Mouse (Mus musculus): Measurements from ENCODE around the gene Depdc7. TPM values are rescaled to one million over a fixed set of nuclear protein-coding genes. Genes with fewer than 3 reads are reported as not detected.

Depdc7 gene
- total and polyA plus RNA-seq, 2 experiments from 2014 or later: 4.0 to 4.1 TPM

DNA sequence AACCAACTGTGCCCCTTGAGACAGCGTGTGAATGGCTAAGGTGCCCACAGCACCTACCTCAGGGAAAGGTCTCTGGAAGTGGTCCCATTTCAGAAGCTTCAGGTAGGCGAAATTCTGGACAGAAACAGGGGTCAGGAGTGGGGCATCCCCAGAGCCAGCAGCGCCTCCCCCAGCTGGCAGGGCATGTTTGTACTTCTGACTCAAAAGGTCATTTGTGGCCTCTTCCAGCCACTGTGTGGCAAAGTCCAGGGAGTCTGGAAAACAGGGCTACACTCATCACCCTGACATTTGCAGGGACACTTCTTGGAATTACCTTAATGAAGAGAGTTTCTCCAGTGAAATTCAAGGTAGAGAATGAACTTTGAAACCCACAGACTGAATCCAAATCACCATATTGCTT lies 54.4 kb downstream of the Depdc7 start:
- Histone ChIP-seq H3K9ac (replicated peaks; ENCODE audit: low read depth, low read length) (no peak overlapping the region), H3K4me1 (ENCODE audit: control insufficient read depth, insufficient read depth) (0 out of 2 replicates have a peak, but pooled peaks cover 4% of the 10 kb centered on the region), H3K4me2 (ENCODE audit: low read depth, low read length) (no peak overlapping the region), H3K36me3 (replicated peaks; ENCODE audit: control insufficient read depth, insufficient read depth, low read length) (peaks cover 8% of the 10 kb centered on the region), H3K9me3 (replicated peaks; ENCODE audit: control insufficient read depth, low read length) (no peaks in the 10 kb centered on the region), H3K27me3 (ENCODE audit: control insufficient read depth, insufficient read depth, low read length) (0 out of 2 replicates have a peak, but pooled peaks cover 5% of the 10 kb centered on the region), H3K27ac (ENCODE audit: low read depth) (no peak overlapping the region), H3K4me3 (ENCODE audit: low read depth, low read length) (no peak overlapping the region)
- ATAC-seq (ENCODE audit: insufficient read depth, low read depth): no peak
- TF ChIP-seq CTCF (IDR thresholded peaks at IDR 0.05; ENCODE audit: low read depth) (no peak), EP300 (IDR thresholded peaks at IDR 0.05; ENCODE audit: low read depth) (no peak)
- 88% methylated on average over 3 of the region's 3 CpGs for WGBS
- DNase-seq (ENCODE audit: low spot score): no peak

DNA sequence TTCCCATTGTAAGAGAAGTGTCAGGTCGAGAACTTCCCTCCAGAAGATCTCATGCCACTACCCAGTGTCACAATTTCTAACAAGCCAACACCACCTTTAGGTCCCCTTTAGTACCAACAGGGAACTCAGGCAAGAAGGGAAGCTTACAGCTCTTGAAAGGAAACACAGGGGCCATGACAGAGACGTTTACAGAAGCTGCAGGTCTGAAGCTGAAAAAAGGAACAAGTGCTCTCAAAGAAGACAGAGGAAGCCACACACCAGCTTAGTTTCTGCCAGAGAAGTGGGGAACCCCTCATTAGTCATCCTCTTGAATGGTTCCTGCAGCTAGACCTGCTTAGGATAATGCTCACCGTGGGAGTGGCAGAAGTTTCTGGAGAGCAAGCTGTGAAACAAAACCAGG lies 55.4 kb downstream of the Depdc7 start:
- Histone ChIP-seq H3K27ac (ENCODE audit: low read depth) (no peak overlapping the region), H3K9me3 (replicated peaks; ENCODE audit: control insufficient read depth, low read length) (no peaks in the 10 kb centered on the region), H3K4me3 (ENCODE audit: low read depth, low read length) (no peak overlapping the region), H3K9ac (replicated peaks; ENCODE audit: low read depth, low read length) (no peak overlapping the region), H3K27me3 (ENCODE audit: control insufficient read depth, insufficient read depth, low read length) (0 out of 2 replicates have a peak, but pooled peaks cover 5% of the 10 kb centered on the region), H3K4me1 (ENCODE audit: control insufficient read depth, insufficient read depth) (no peaks in the 10 kb centered on the region), H3K4me2 (ENCODE audit: low read depth, low read length) (no peak overlapping the region), H3K36me3 (replicated peaks; ENCODE audit: control insufficient read depth, insufficient read depth, low read length) (peaks cover 11% of the 10 kb centered on the region)
- DNase-seq (ENCODE audit: low spot score) (no peak), ATAC-seq (ENCODE audit: insufficient read depth, low read depth) (no peak)
- WGBS: 58% methylated on average over 3 of the region's 3 CpGs
- TF ChIP-seq CTCF (IDR thresholded peaks at IDR 0.05; ENCODE audit: low read depth) (no peak), EP300 (IDR thresholded peaks at IDR 0.05; ENCODE audit: low read depth) (no peak)

- Histone ChIP-seq H3K27ac (ENCODE audit: low read depth) (no peak overlapping the region), H3K4me2 (ENCODE audit: low read depth, low read length) (no peak overlapping the region), H3K27me3 (ENCODE audit: control insufficient read depth, insufficient read depth, low read length) (0 out of 2 replicates have a peak, but pooled peaks cover 5% of the 10 kb centered on the region), H3K4me1 (ENCODE audit: control insufficient read depth, insufficient read depth) (no peaks in the 10 kb centered on the region), H3K4me3 (ENCODE audit: low read depth, low read length) (no peak overlapping the region), H3K9ac (replicated peaks; ENCODE audit: low read depth, low read length) (no peak overlapping the region), H3K9me3 (replicated peaks; ENCODE audit: control insufficient read depth, low read length) (no peaks in the 10 kb centered on the region), H3K36me3 (replicated peaks; ENCODE audit: control insufficient read depth, insufficient read depth, low read length) (peaks cover 18% of the 10 kb centered on the region)
- peak; percentile 82 for DNase-seq (ENCODE audit: low spot score)
- peak; percentile 87 for ATAC-seq (ENCODE audit: insufficient read depth, low read depth)
- WGBS: 5% methylated on average over 13 of the region's 13 CpGs
- TF ChIP-seq EP300 (IDR thresholded peaks at IDR 0.05; ENCODE audit: low read depth) (no peak), CTCF (IDR thresholded peaks at IDR 0.05; ENCODE audit: low read depth) (peak; percentile 96)
Measured at GRCm38 (mm10) chr2:104685418-104685817, 57.3 kb downstream of the Depdc7 start.

DNA sequence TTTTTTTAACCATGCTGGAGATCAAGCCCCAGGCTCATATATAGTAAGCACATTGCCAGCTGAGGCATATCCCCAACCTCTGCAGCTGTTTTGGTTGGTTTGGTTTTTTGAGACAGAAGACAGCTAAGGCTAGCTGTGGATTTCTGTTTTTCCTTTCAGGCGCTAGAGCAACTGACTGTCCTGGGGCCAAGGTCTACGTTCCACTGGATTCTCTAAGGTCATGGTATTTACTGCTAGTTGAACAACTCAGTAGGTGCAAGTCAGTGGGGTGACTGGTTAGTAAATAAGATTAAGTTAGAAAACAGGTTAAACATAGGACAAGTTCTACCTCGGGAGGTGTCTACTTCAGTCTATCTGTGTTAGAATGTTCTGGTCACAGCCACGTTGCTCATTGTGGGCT lies 57.9 kb downstream of the Depdc7 start:
- ATAC-seq (ENCODE audit: insufficient read depth, low read depth): no peak
- H3K4me1 ChIP-seq (ENCODE audit: control insufficient read depth, insufficient read depth): no peaks in the 10 kb centered on the region
- TF ChIP-seq CTCF (IDR thresholded peaks at IDR 0.05; ENCODE audit: low read depth): no peak
- TF ChIP-seq EP300 (IDR thresholded peaks at IDR 0.05; ENCODE audit: low read depth): no peak

GRCm38 (mm10) chr2:104677326-104677725 lies 65.4 kb downstream of the Depdc7 start:
- DNase-seq (ENCODE audit: low spot score): no peak
- H3K4me1 ChIP-seq (ENCODE audit: control insufficient read depth, insufficient read depth): no peaks in the 10 kb centered on the region
- no peak overlapping the region for H3K27ac ChIP-seq (ENCODE audit: low read depth)
- no peak for ATAC-seq (ENCODE audit: insufficient read depth, low read depth)
- H3K36me3 ChIP-seq (replicated peaks; ENCODE audit: control insufficient read depth, insufficient read depth, low read length): 0 out of 2 replicates have a peak, but pooled peaks cover 8% of the 10 kb centered on the region
- TF ChIP-seq EP300 (IDR thresholded peaks at IDR 0.05; ENCODE audit: low read depth) (no peak), CTCF (IDR thresholded peaks at IDR 0.05; ENCODE audit: low read depth) (no peak)
- H3K9ac ChIP-seq (replicated peaks; ENCODE audit: low read depth, low read length): no peak overlapping the region
- no peak overlapping the region for H3K4me2 ChIP-seq (ENCODE audit: low read depth, low read length)
- WGBS: 80% methylated on average over 3 of the region's 3 CpGs
- H3K4me3 ChIP-seq (ENCODE audit: low read depth, low read length): no peak overlapping the region
- no peaks in the 10 kb centered on the region for H3K9me3 ChIP-seq (replicated peaks; ENCODE audit: control insufficient read depth, low read length)
- no peaks in the 10 kb centered on the region for H3K27me3 ChIP-seq (ENCODE audit: control insufficient read depth, insufficient read depth, low read length)

More for the DNA sequence above, 57.9 kb downstream of the Depdc7 start:
- DNase-seq (ENCODE audit: low spot score): no peak
- 75% methylated on average over 4 of the region's 4 CpGs for WGBS
- Histone ChIP-seq H3K9me3 (replicated peaks; ENCODE audit: control insufficient read depth, low read length) (no peaks in the 10 kb centered on the region), H3K36me3 (replicated peaks; ENCODE audit: control insufficient read depth, insufficient read depth, low read length) (peaks cover 18% of the 10 kb centered on the region), H3K27ac (ENCODE audit: low read depth) (no peak overlapping the region), H3K27me3 (ENCODE audit: control insufficient read depth, insufficient read depth, low read length) (0 out of 2 replicates have a peak, but pooled peaks cover 5% of the 10 kb centered on the region), H3K4me2 (ENCODE audit: low read depth, low read length) (no peak overlapping the region), H3K4me3 (ENCODE audit: low read depth, low read length) (no peak overlapping the region), H3K9ac (replicated peaks; ENCODE audit: low read depth, low read length) (no peak overlapping the region)

Other genes starting within 250 kb of the Depdc7 start
- 209 and 213 TPM in 2 replicates for gene Hipk3, start 248.4 kb downstream of the Depdc7 start, total RNA-seq (2014; rRNA removed; ENCODE audit: low replicate concordance)
- gene Hipk3, start 248.4 kb downstream of the Depdc7 start, polyA plus RNA-seq (2015; fragmentation: Nextera tagmentation; extraction: Ambion mirVana): 26.3 and 29.7 TPM in 2 replicates
- gene Cstf3, start 152.4 kb downstream of the Depdc7 start, total RNA-seq (2014; rRNA removed; ENCODE audit: low replicate concordance): 6.4 and 12.6 TPM in 2 replicates
- 29.3 and 37.3 TPM in 2 replicates for gene Cstf3, start 152.4 kb downstream of the Depdc7 start, polyA plus RNA-seq (2015; fragmentation: Nextera tagmentation; extraction: Ambion mirVana)
- 1.9 and 4.0 TPM in 2 replicates for gene Tcp11l1, start 30.7 kb downstream of the Depdc7 start, total RNA-seq (2014; rRNA removed; ENCODE audit: low replicate concordance)
- gene Tcp11l1, start 30.7 kb downstream of the Depdc7 start, polyA plus RNA-seq (2015; fragmentation: Nextera tagmentation; extraction: Ambion mirVana): 28.7 and 32.7 TPM in 2 replicates
- not detected in 2 replicates for gene Pin1rt1, start 26.5 kb downstream of the Depdc7 start, total RNA-seq (2014; rRNA removed; ENCODE audit: low replicate concordance)
- gene Pin1rt1, start 26.5 kb downstream of the Depdc7 start, polyA plus RNA-seq (2015; fragmentation: Nextera tagmentation; extraction: Ambion mirVana): not detected in 2 replicates
- 7.6 and 13.1 TPM in 2 replicates for gene Qser1, start 73.9 kb upstream of the Depdc7 start, total RNA-seq (2014; rRNA removed; ENCODE audit: low replicate concordance)
- gene Qser1, start 73.9 kb upstream of the Depdc7 start, polyA plus RNA-seq (2015; fragmentation: Nextera tagmentation; extraction: Ambion mirVana): 3.3 and 3.4 TPM in 2 replicates
- gene Prrg4, start 107.0 kb upstream of the Depdc7 start, total RNA-seq (2014; rRNA removed; ENCODE audit: low replicate concordance): 0.58 and 5.9 TPM in 2 replicates
- 1.1 and 1.5 TPM in 2 replicates for gene Prrg4, start 107.0 kb upstream of the Depdc7 start, polyA plus RNA-seq (2015; fragmentation: Nextera tagmentation; extraction: Ambion mirVana)
- gene Ccdc73, start 124.9 kb upstream of the Depdc7 start, total RNA-seq (2014; rRNA removed; ENCODE audit: low replicate concordance): not detected in 2 replicates
- gene Ccdc73, start 124.9 kb upstream of the Depdc7 start, polyA plus RNA-seq (2015; fragmentation: Nextera tagmentation; extraction: Ambion mirVana): 12.6 and 18.2 TPM in 2 replicates